ENCODE assay signal across 8 mouse cellular contexts in the genomic region with DNA sequence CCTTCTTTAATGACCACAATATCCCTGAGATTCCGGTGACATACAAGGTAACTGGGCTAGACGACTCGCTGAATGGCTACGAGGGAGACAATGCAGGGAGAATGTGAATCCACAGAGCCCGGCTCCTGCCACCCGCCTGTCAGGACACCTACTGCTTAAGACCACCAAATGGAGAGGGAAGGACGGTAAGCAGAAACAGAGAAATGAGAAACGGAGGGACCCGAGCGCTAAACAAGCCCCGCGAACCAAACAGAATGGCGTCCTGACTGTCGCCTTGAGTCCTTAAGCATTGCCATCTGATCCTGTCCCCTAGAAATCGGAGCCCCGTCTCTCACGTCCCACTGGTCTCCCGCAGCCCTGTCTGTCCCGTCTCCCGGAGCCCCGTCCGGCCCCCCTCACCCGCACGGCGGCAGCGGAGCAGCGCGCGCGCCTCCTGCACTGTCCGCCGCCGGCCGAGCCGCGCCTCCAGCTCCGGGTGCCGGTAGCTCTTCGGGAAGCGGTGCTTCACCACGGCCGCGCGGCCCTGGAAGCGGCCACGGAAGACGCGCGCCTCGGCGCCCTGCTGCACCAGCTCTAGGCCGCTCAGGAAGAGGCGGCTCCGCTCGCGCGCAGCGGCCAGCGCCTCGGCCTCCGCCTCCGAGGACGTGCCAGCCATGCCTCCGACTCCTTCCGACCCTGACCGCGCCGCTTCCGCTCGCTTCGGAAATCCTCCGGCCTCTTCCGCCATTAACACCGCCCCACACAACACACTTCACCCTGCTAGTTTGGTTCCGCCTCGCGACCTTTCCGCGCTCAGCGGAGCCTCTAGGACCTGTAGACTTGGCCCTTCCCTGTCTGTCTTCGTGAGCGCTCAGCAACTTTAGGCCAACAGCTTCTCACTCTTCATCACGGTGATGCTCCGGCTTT. TPM values are rescaled to one million over a fixed set of nuclear protein-coding genes. Genes with fewer than 3 reads are reported as not detected.
DNase-seq lines count a peak whose midpoint lies in the region; ATAC-seq and TF ChIP-seq lines count a peak whose summit lies in the region.

A gene (minus strand): TSS at position 677 of the 906 bp plus-strand sequence.

- peak; percentile 86 for ATAC-seq in forebrain, embryonic 12.5 days (ENCODE audit: low FRiP score)
- peak; percentile 97 for ATAC-seq in heart, embryonic 16.5 days (replicated peaks; ENCODE audit: extremely low read depth, insufficient read depth, low FRiP score)
- ATAC-seq in liver, embryonic 16.5 days (ENCODE audit: low read depth): peak; percentile 88
- ATAC-seq in neural tube, embryonic 12.5 days (ENCODE audit: low FRiP score, low read depth): peak; percentile 64
- peak; percentile 89 for ATAC-seq in stomach, postnatal 0 days (ENCODE audit: low FRiP score, low TSS enrichment)

- no peaks in the 10 kb centered on the region for H3K9me3 ChIP-seq in ES-Bruce4 (replicated peaks; ENCODE audit: control insufficient read depth, insufficient read depth, low read length, poor library complexity, severe bottlenecking)
- no peaks in the 10 kb centered on the region for H3K9me3 ChIP-seq in forebrain, embryonic 12.5 days
- H3K9me3 ChIP-seq in heart, embryonic 16.5 days (replicated peaks; ENCODE audit: control insufficient read depth, low read length): no peaks in the 10 kb centered on the region
- H3K9me3 ChIP-seq in liver, embryonic 16.5 days (replicated peaks; ENCODE audit: control insufficient read depth, low read length): no peaks in the 10 kb centered on the region
- no peaks in the 10 kb centered on the region for H3K9me3 ChIP-seq in neural tube, embryonic 12.5 days
- H3K9me3 ChIP-seq in stomach, postnatal 0 days (ENCODE audit: control insufficient read depth, low read length): no peaks in the 10 kb centered on the region

- peak; percentile 58 for DNase-seq in c-Kit-positive CD71-positive TER-119-positive erythroid progenitor cells, embryonic 14.5 days (ENCODE audit: low spot score)
- DNase-seq in kidney, postnatal 25 days: peak; percentile 82 to 92
- DNase-seq in stomach, postnatal 0 days (ENCODE audit: low spot score): peak; percentile 86

- H3K4me1 ChIP-seq in ES-Bruce4 (ENCODE audit: control insufficient read depth, insufficient read depth, low read length): no peaks in the 10 kb centered on the region
- H3K4me1 ChIP-seq in forebrain, embryonic 12.5 days: peaks cover 26% of the 10 kb centered on the region
- peaks cover 11% of the 10 kb centered on the region for H3K4me1 ChIP-seq in heart, embryonic 16.5 days (ENCODE audit: control insufficient read depth, insufficient read depth, low read length)
- H3K4me1 ChIP-seq in liver, embryonic 16.5 days (ENCODE audit: control insufficient read depth, low read depth, low read length): peaks cover 7% of the 10 kb centered on the region
- H3K4me1 ChIP-seq in neural tube, embryonic 12.5 days: peaks cover 23% of the 10 kb centered on the region
- no peaks in the 10 kb centered on the region; the same call in 1 of the 2 replicates for H3K4me1 ChIP-seq in stomach, postnatal 0 days (replicated peaks; ENCODE audit: control insufficient read depth, insufficient read depth)

- peaks cover 14% of the 10 kb centered on the region for H3K36me3 ChIP-seq in ES-Bruce4 (ENCODE audit: control insufficient read depth, insufficient read depth, low read length, poor library complexity, severe bottlenecking)
- peaks cover 30% of the 10 kb centered on the region for H3K36me3 ChIP-seq in forebrain, embryonic 12.5 days (replicated peaks)
- peaks cover 10% of the 10 kb centered on the region for H3K36me3 ChIP-seq in heart, embryonic 16.5 days (ENCODE audit: control insufficient read depth, insufficient read depth)
- H3K36me3 ChIP-seq in liver, embryonic 16.5 days (ENCODE audit: control insufficient read depth, insufficient read depth): peaks cover 4% of the 10 kb centered on the region; the same call in 1 of the 2 replicates
- peaks cover 28% of the 10 kb centered on the region for H3K36me3 ChIP-seq in neural tube, embryonic 12.5 days
- H3K36me3 ChIP-seq in stomach, postnatal 0 days (ENCODE audit: control insufficient read depth, insufficient read depth, low read length): peaks cover 7% of the 10 kb centered on the region; the same call in 1 of the 2 replicates

- 0 out of 2 replicates have a peak, but pooled peaks have one; percentile 54 for TF ChIP-seq EP300 in ES-Bruce4 (IDR thresholded peaks at IDR 0.05; ENCODE audit: insufficient read depth, low read depth, low read length)
- no peak for TF ChIP-seq EP300 in stomach, postnatal 0 days (optimal IDR thresholded peaks at IDR 0.05)

- H3K4me2 ChIP-seq in forebrain, embryonic 12.5 days: peak within 1 kb of the TSS; percentile 80
- H3K4me2 ChIP-seq in heart, embryonic 16.5 days (ENCODE audit: low read depth, low read length): peak within 1 kb of the TSS; percentile 94
- peak within 1 kb of the TSS; percentile 67 for H3K4me2 ChIP-seq in liver, embryonic 16.5 days (ENCODE audit: low read depth, low read length)
- peak within 1 kb of the TSS; percentile 81 for H3K4me2 ChIP-seq in neural tube, embryonic 12.5 days (replicated peaks)
- peak within 1 kb of the TSS; percentile 67 for H3K4me2 ChIP-seq in stomach, postnatal 0 days (replicated peaks; ENCODE audit: low read depth)

- H3K27ac ChIP-seq in ES-Bruce4 (ENCODE audit: insufficient read depth, low read length): no peak within 1 kb of the TSS
- peak within 1 kb of the TSS; percentile 91 for H3K27ac ChIP-seq in forebrain, embryonic 12.5 days
- H3K27ac ChIP-seq in heart, embryonic 16.5 days (ENCODE audit: low read length): peak within 1 kb of the TSS; percentile 78
- H3K27ac ChIP-seq in liver, embryonic 16.5 days (ENCODE audit: low read length): peak within 1 kb of the TSS; percentile 33; the same call in 1 of the 2 replicates
- peak within 1 kb of the TSS; percentile 64 for H3K27ac ChIP-seq in neural tube, embryonic 12.5 days
- H3K27ac ChIP-seq in stomach, postnatal 0 days (replicated peaks): peak within 1 kb of the TSS; percentile 83

- TF ChIP-seq POLR2A in ES-Bruce4 (IDR thresholded peaks at IDR 0.05; ENCODE audit: insufficient read depth, low read length): no peak

- H3K4me3 ChIP-seq in ES-Bruce4 (ENCODE audit: low read depth, low read length): peak within 1 kb of the TSS; percentile 80
- peak within 1 kb of the TSS; percentile 76 for H3K4me3 ChIP-seq in forebrain, embryonic 12.5 days (replicated peaks)
- H3K4me3 ChIP-seq in heart, embryonic 16.5 days (ENCODE audit: low read length): peak within 1 kb of the TSS; percentile 76
- H3K4me3 ChIP-seq in liver, embryonic 16.5 days (ENCODE audit: low read depth, low read length): peak within 1 kb of the TSS; percentile 69
- H3K4me3 ChIP-seq in neural tube, embryonic 12.5 days: peak within 1 kb of the TSS; percentile 78
- H3K4me3 ChIP-seq in stomach, postnatal 0 days (ENCODE audit: low read depth, low read length): peak within 1 kb of the TSS; percentile 60

- under 1% methylated on average over 66 of the region's 84 CpGs for WGBS in forebrain, embryonic 12.5 days
- under 1% methylated on average over 84 of the region's 84 CpGs for WGBS in heart, embryonic 16.5 days
- under 1% methylated on average over 82 of the region's 84 CpGs for WGBS in liver, embryonic 16.5 days (ENCODE audit: insufficient replicate concordance)
- under 1% methylated on average over 84 of the region's 84 CpGs for WGBS in neural tube, embryonic 12.5 days
- under 1% methylated on average over 71 of the region's 84 CpGs for WGBS in stomach, postnatal 0 days

- no peaks in the 10 kb centered on the region for H3K27me3 ChIP-seq in ES-Bruce4 (ENCODE audit: control insufficient read depth, insufficient read depth, low read length, poor library complexity, severe bottlenecking)
- H3K27me3 ChIP-seq in forebrain, embryonic 12.5 days: no peaks in the 10 kb centered on the region; the same call in 1 of the 2 replicates
- no peaks in the 10 kb centered on the region for H3K27me3 ChIP-seq in heart, embryonic 16.5 days (ENCODE audit: control insufficient read depth, insufficient read depth, low read length)
- H3K27me3 ChIP-seq in liver, embryonic 16.5 days (ENCODE audit: control insufficient read depth, insufficient read depth, low read depth, low read length): no peaks in the 10 kb centered on the region
- no peaks in the 10 kb centered on the region for H3K27me3 ChIP-seq in neural tube, embryonic 12.5 days (replicated peaks)
- H3K27me3 ChIP-seq in stomach, postnatal 0 days (ENCODE audit: control insufficient read depth, insufficient read depth, low read length): no peaks in the 10 kb centered on the region

- peak within 1 kb of the TSS; percentile 80 for H3K9ac ChIP-seq in ES-Bruce4 (ENCODE audit: low read depth, poor library complexity, severe bottlenecking)
- H3K9ac ChIP-seq in forebrain, embryonic 12.5 days: peak within 1 kb of the TSS; percentile 87
- H3K9ac ChIP-seq in heart, embryonic 16.5 days (ENCODE audit: low read length): peak within 1 kb of the TSS; percentile 86
- peak within 1 kb of the TSS; percentile 68 for H3K9ac ChIP-seq in liver, embryonic 16.5 days (ENCODE audit: low read depth, low read length)
- peak within 1 kb of the TSS; percentile 83 for H3K9ac ChIP-seq in neural tube, embryonic 12.5 days
- H3K9ac ChIP-seq in stomach, postnatal 0 days (ENCODE audit: low read length): peak within 1 kb of the TSS; percentile 79

- no peak for TF ChIP-seq CTCF in ES-Bruce4 (IDR thresholded peaks at IDR 0.05; ENCODE audit: low read depth, low read length)
- no peak for TF ChIP-seq CTCF in stomach, postnatal 0 days (IDR thresholded peaks at IDR 0.05; ENCODE audit: low read depth)

RNA-seq across cellular contexts. Expression of the gene that starts here (rescaled TPM):
- polyA plus RNA-seq in ES-Bruce4 (2011; ENCODE audit: insufficient read depth, insufficient read length, low read depth, missing spikeins): 10.7 and 11.8 TPM in 2 replicates
- polyA plus RNA-seq in forebrain, embryonic 12.5 days (2016; fragmentation: Nextera tagmentation; extraction: Ambion mirVana): 43.3 and 47.5 TPM in 2 replicates
- polyA plus RNA-seq in heart, embryonic 16.5 days (2015; fragmentation: Nextera tagmentation; extraction: Ambion mirVana): 23.6 and 25.6 TPM in 2 replicates
- 7.9 and 8.2 TPM in 2 replicates for polyA plus RNA-seq in liver, embryonic 16.5 days (2015; fragmentation: Nextera tagmentation; extraction: Ambion mirVana)
- 47.5 and 48.4 TPM in 2 replicates for polyA plus RNA-seq in neural tube, embryonic 12.5 days (2016; fragmentation: Nextera tagmentation; extraction: Ambion mirVana)
- polyA plus RNA-seq in stomach, postnatal 0 days (2015; fragmentation: Nextera tagmentation; extraction: Ambion mirVana): 19.7 and 21.3 TPM in 2 replicates
